Mouse (Mus musculus) CH12.LX (cell line): Measurements from ENCODE around the gene Tmem41b.

Source experiments
- CHD1 ChIP-seq: IDR thresholded peaks from 2 replicates; pipeline ENCODE4 v1.6.1; 2012; ENCODE audit warnings: low read depth, low read length, improper control_type of control experiment, inconsistent platforms
- CTCF ChIP-seq, 2 experiments: IDR thresholded peaks in 1 of 2; conservative IDR thresholded peaks in 1 of 2; 2 replicates each; pipeline ENCODE4 v1.5.1; 2011 to 2012; ENCODE audit warnings: low read depth in 2 of 2, low read length in 2 of 2, improper control_type of control experiment in 1 of 2, inconsistent platforms in 1 of 2, mild to moderate bottlenecking in 1 of 2, moderate library complexity in 1 of 2
- EP300 ChIP-seq: IDR thresholded peaks from 2 replicates; pipeline ENCODE4 v1.6.1; 2011; ENCODE audit warnings: low read length, improper control_type of control experiment
- IRF4 ChIP-seq: IDR thresholded peaks from 2 replicates; pipeline ENCODE4 v1.6.1; 2014; ENCODE audit warnings: low read depth, mild to moderate bottlenecking, inconsistent platforms, low read length, improper control_type of control experiment
- MAX ChIP-seq: IDR thresholded peaks from 2 replicates; pipeline ENCODE4 v1.6.1; 2011; ENCODE audit warnings: low read length, improper control_type of control experiment
- MXI1 ChIP-seq: IDR thresholded peaks from 2 replicates; pipeline ENCODE4 v1.6.1; 2011; ENCODE audit warnings: mild to moderate bottlenecking, low read depth, low read length, improper control_type of control experiment
- PAX5 ChIP-seq: IDR thresholded peaks from 2 replicates; pipeline ENCODE4 v1.6.1; 2012; ENCODE audit warnings: low read length, inconsistent platforms, mixed read lengths
- POLR2A ChIP-seq: IDR thresholded peaks from 2 replicates; pipeline ENCODE4 v1.6.1; 2011; ENCODE audit warnings: low read depth, mild to moderate bottlenecking, improper control_type of control experiment, low read length
- RAD21 ChIP-seq: IDR thresholded peaks from 2 replicates; pipeline ENCODE4 v1.6.1; 2011; ENCODE audit warnings: low read depth, mild to moderate bottlenecking, low read length, improper control_type of control experiment, moderate library complexity
- USF2 ChIP-seq: conservative IDR thresholded peaks from 2 replicates; pipeline ENCODE4 v1.6.1; 2011; ENCODE audit warnings: low read depth, low read length, improper control_type of control experiment

GRCm38 (mm10) chr7:109929628-109930027 lies 57.1 kb downstream of the Tmem41b start:
- TF ChIP-seq CTCF (conservative IDR thresholded peaks at IDR 0.05 in 1 of 2, IDR thresholded peaks at IDR 0.05 in 1 of 2; ENCODE audit: low read depth in 2 of 2, low read length in 2 of 2): peak in 1 of 2 experiments; percentile 55; a peak in 2 of 4 replicates
- no peak for TF ChIP-seq USF2
- no peak for TF ChIP-seq POLR2A
- no peak for TF ChIP-seq CHD1
- no peak for TF ChIP-seq MAX
- no peak for TF ChIP-seq MXI1
- TF ChIP-seq RAD21: peak; percentile 20
- TF ChIP-seq IRF4: no peak
- no peak for TF ChIP-seq PAX5
- no peak for TF ChIP-seq EP300
